Mouse (Mus musculus) bone marrow macrophage, adult 2 months (primary cell): ENCODE results near the gene Krtap29-1.

ENCODE experiments used
- CTCF ChIP-seq: IDR thresholded peaks from 2 replicates; pipeline ENCODE4 v1.5.1; 2012; ENCODE audit warnings: low read depth, mild to moderate bottlenecking, low read length, moderate library complexity
- POLR2A ChIP-seq: IDR thresholded peaks from 2 replicates; pipeline ENCODE4 v1.6.1; 2012; ENCODE audit warnings: mild to moderate bottlenecking, low read depth, low read length, borderline replicate concordance

DNA sequence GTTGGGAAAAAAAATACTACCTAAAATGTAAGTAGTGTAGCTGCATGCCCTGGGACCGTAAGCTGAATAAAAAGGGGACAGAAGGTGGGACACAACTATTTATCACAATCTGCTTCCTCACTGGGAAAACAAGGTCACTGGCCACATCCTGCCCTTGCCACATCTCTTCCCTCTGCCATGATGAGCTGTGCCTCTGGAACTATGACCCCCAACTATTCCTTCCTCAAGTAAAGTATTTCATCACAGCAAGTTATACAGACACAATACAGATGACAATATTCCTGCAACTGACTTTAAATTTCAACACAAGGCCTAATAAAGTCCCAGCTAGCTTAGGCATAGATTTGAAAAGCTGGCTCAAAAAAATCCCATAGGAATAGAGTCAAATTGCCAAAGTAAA lies 40.6 kb upstream of the Krtap29-1 start:
- TF ChIP-seq CTCF (no peak), POLR2A (no peak)
